Mouse (Mus musculus): ENCODE measurements around the gene Cyb561d2. TPM values are rescaled to one million over a fixed set of nuclear protein-coding genes. Genes with fewer than 3 reads are reported as not detected.

Gene Cyb561d2
- polyA plus RNA-seq, 1 experiment = 62.6 TPM

GRCm38 (mm10) chr9:107490625-107491024 lies 51.4 kb downstream of the Cyb561d2 start:
- H3K27ac ChIP-seq (ENCODE audit: insufficient read depth, low read depth, low read length) = no peak overlapping the region
- WGBS = 72% methylated on average over 6 of the region's 6 CpGs
- H3K4me1 ChIP-seq (ENCODE audit: control insufficient read depth, insufficient read depth, low read length) = no peaks in the 10 kb centered on the region
- no peak for TF ChIP-seq POLR2A (IDR thresholded peaks at IDR 0.05; ENCODE audit: low read depth, low read length)
- TF ChIP-seq CTCF (conservative IDR thresholded peaks at IDR 0.05; ENCODE audit: insufficient read depth, insufficient read length, low read depth, low read length) = no peak
- H3K27me3 ChIP-seq (replicated peaks; ENCODE audit: control insufficient read depth, insufficient read depth, low read length) = no peaks in the 10 kb centered on the region
- DNase-seq = no peak
- H3K4me3 ChIP-seq (ENCODE audit: insufficient read depth, low read depth, low read length) = no peak overlapping the region
- no peaks in the 10 kb centered on the region for H3K36me3 ChIP-seq (ENCODE audit: control insufficient read depth, insufficient read depth, low read length)

GRCm38 (mm10) chr9:107490146-107490545 lies 51.8 kb downstream of the Cyb561d2 start:
- Histone ChIP-seq H3K27me3 (replicated peaks; ENCODE audit: control insufficient read depth, insufficient read depth, low read length) (no peaks in the 10 kb centered on the region), H3K36me3 (ENCODE audit: control insufficient read depth, insufficient read depth, low read length) (no peaks in the 10 kb centered on the region), H3K4me3 (ENCODE audit: insufficient read depth, low read depth, low read length) (no peak overlapping the region), H3K4me1 (ENCODE audit: control insufficient read depth, insufficient read depth, low read length) (no peaks in the 10 kb centered on the region), H3K27ac (ENCODE audit: insufficient read depth, low read depth, low read length) (no peak overlapping the region)
- WGBS = 27% methylated on average over 8 of the region's 8 CpGs
- TF ChIP-seq POLR2A (IDR thresholded peaks at IDR 0.05; ENCODE audit: low read depth, low read length) = no peak
- no peak for TF ChIP-seq CTCF (conservative IDR thresholded peaks at IDR 0.05; ENCODE audit: insufficient read depth, insufficient read length, low read depth, low read length)
- no peak for DNase-seq

Other genes starting within 250 kb of the Cyb561d2 start
- 49.7 and 69.1 TPM in 2 replicates for gene Cish, start 246.2 kb downstream of the Cyb561d2 start, polyA plus RNA-seq (2012; rRNA removed)
- 35.0 and 42.1 TPM in 2 replicates for gene Hemk1, start 203.8 kb downstream of the Cyb561d2 start, polyA plus RNA-seq (2012; rRNA removed)
- gene 6430571L13Rik, start 201.6 kb downstream of the Cyb561d2 start, polyA plus RNA-seq (2012; rRNA removed) = 6.1 and 7.4 TPM in 2 replicates
- 0.48 and 0.62 TPM in 2 replicates for gene Cacna2d2, start 142.6 kb downstream of the Cyb561d2 start, polyA plus RNA-seq (2012; rRNA removed)
- 52.1 and 63.6 TPM in 2 replicates for gene Tmem115, start 8.2 kb downstream of the Cyb561d2 start, polyA plus RNA-seq (2012; rRNA removed)
- gene Nprl2, start within 50 bp of the Cyb561d2 start, polyA plus RNA-seq (2012; rRNA removed) = 61.5 and 62.6 TPM in 2 replicates
- gene Zmynd10, start 5.1 kb upstream of the Cyb561d2 start, polyA plus RNA-seq (2012; rRNA removed) = 52.6 and 52.9 TPM in 2 replicates
- gene Rassf1, start 9.4 kb upstream of the Cyb561d2 start, polyA plus RNA-seq (2012; rRNA removed) = 23.0 and 24.0 TPM in 2 replicates
- gene Tusc2, start 21.1 kb upstream of the Cyb561d2 start, polyA plus RNA-seq (2012; rRNA removed) = 82.5 and 93.8 TPM in 2 replicates
- 103 and 155 TPM in 2 replicates for gene Hyal2, start 25.8 kb upstream of the Cyb561d2 start, polyA plus RNA-seq (2012; rRNA removed)
- 8.1 and 9.4 TPM in 2 replicates for gene Hyal1, start 34.7 kb upstream of the Cyb561d2 start, polyA plus RNA-seq (2012; rRNA removed)
- 43.0 and 62.8 TPM in 2 replicates for gene Naa80, start 36.7 kb upstream of the Cyb561d2 start, polyA plus RNA-seq (2012; rRNA removed)
- 1.6 and 2.1 TPM in 2 replicates for gene Hyal3, start 38.6 kb upstream of the Cyb561d2 start, polyA plus RNA-seq (2012; rRNA removed)
- gene Ifrd2, start 45.4 kb upstream of the Cyb561d2 start, polyA plus RNA-seq (2012; rRNA removed) = 50.5 and 57.8 TPM in 2 replicates
- 63.3 and 78.8 TPM in 2 replicates for gene Sema3b, start 67.0 kb upstream of the Cyb561d2 start, polyA plus RNA-seq (2012; rRNA removed)
- gene Gnai2, start 93.2 kb upstream of the Cyb561d2 start, polyA plus RNA-seq (2012; rRNA removed) = 356 and 366 TPM in 2 replicates
- 77.9 and 139 TPM in 2 replicates for gene Slc38a3, start 127.3 kb upstream of the Cyb561d2 start, polyA plus RNA-seq (2012; rRNA removed)
- 0.09 and 0.22 TPM in 2 replicates for gene Gnat1, start 137.5 kb upstream of the Cyb561d2 start, polyA plus RNA-seq (2012; rRNA removed)
- gene Sema3f, start 168.3 kb upstream of the Cyb561d2 start, polyA plus RNA-seq (2012; rRNA removed) = 39.1 and 45.5 TPM in 2 replicates
- gene Rbm5, start 228.8 kb upstream of the Cyb561d2 start, polyA plus RNA-seq (2012; rRNA removed) = 43.8 and 51.5 TPM in 2 replicates